Mouse (Mus musculus) megakaryocyte-erythroid progenitor cell, adult 5 weeks (primary cell): ENCODE measurements around the gene Zfp512b. TPM values are rescaled to one million over a fixed set of nuclear protein-coding genes. Genes with fewer than 3 reads are reported as not detected.

ENCODE experiments used
- polyA plus RNA-seq: library from polyadenylated mRNA; stranded (reverse); fragments of >175 nt; gene quantifications from 2 replicates; pipeline ENCODE4 v1.2.3, GENCODE M21; 2012

Gene Zfp512b
- 83.7 and 124 TPM in 2 replicates for polyA plus RNA-seq

DNA sequence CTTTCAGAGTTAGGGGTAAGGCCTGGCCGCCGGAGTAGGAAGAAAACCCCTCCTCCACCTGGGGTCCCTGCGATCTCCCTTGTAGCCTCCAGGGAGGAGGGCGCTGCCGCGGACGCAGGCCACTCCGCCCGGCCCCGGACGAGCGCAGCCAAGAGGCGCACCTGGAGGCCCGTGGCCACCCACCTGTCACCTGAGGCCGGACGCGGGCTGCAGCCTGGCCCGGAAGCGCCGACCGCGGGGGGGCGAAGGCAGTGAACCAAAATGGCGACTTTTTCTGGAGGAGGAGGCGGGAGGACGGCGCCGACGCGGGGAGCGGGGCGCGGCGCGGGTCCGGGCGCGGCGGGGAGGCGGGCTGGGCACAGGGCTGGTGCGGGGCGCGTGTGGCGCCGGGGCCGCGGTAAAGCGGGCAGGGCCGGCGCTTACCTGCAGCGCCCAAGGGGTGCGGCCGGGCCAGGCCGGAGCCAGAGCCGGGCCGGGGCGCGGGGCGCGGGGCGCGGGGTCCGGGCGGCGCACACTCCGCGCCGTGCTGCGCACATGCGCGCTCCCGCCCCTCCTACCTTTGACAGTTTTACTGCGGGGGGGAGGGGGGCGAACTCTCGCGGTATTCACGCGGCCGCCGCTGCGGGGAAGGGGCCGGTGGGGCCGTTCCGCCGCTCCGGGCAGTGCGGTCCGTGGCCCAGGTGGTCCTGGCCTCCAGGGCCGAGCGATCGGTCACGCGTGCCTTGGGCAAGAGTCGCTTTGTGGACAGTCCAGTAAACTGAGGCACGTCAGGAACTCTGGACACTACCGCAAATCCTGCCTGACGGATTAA lies at the start of gene Zfp512b:
Gene Zfp512b (minus strand): TSS at position 573 of the 811 bp plus-strand sequence.

DNA sequence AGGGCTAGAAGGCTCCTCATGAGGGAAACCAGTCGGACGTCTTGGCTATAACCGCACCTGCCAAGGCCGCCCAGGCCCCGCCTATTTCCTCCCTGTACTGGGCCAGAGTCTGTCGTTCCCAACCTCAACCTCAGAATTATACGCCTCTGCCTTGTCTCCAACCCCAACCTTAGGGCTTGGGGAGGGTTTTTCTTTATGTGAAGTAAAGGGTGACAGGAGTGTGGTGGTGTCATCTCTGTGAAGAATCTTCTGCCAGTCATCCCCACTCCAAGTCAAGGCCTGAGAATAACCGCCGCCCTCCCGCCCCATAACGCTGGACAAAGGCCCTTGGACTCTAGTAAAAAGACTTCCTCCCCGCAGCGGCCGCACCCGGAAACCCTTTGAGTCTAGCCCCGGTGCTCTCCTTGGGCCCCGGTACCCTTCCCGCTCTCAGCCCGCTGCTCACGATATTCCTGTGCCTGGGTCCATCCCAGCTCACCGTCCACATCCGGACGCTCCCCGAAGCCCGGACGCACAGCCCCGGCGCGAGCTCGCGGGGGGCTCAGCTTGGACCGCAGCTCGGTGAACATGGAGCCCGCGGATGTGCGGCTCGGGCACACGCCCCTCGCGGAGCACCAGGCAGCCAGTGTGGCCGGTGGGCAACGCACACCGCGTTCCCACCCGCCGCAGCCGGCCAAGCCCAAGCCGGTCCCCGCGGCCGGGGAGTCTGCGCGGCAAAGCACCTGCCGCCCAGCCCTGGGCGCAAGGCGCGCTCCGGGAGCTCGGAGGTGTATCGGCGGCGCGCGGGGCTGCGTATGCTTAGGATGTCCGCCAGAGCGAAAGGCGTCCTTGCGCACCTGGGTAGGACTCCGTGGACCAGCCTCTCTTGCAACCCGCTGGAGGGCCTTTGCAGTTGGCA lies 6.1 kb upstream of the Zfp512b start, which contains the start of gene Samd10:
Gene Samd10 (minus strand): TSS at position 759 of the 898 bp plus-strand sequence.

DNA sequence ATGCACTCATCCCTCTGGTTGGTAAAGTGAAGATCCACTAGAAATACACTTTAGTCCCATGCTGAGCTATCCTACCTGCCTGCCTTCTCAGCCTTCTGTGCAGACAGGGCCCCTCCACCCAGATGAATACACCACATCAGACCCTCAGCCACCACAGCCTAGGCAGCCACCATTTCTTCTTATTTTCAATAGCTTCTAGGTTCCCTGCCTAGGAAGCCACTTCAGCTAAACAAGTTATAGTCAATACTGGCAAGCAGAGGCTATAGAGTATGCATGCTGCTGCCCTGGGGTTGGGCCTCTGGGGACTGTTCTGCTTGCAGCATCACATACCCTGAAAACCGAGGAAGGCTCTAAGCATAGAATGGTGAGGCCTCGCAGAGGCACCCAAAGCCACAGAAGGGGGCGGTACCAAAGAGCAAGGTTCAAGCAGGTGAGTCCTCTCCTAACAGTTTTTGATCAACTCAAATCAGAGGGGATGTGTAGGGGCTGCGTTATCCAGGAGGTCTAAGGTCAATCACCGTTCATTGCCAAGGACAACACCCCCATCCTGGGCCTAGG lies 996 bp downstream of the Zfp512b start, which contains the start of gene Prpf6:
Gene Prpf6 (plus strand): TSS at position 341 of the 558 bp plus-strand sequence.

DNA sequence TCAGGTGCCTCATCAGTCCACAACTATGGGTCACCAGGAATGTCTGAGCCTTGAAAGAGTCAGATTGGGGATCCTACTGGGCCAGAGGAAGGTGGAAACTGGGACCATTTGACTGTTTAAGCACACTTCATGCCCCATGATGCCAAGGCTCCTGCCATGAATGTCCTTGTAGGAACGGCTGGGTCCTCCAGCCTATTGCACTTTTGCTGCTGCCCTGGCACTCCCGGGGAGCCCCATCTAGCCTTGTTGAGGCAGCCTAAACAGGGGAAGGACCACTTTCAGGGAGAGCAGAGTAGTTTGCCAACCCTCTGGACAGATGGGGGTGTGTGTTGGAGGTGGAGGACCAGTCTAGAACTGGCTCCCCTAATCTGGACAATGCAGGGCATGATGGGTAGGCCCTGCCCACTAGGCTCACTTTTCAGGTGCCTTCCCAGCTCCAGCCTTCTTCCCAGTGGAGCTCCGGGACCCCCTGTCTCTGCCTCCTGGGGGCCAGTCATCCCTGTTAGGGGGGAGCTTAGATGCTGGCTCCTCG lies 8.1 kb downstream of the Zfp512b start, which contains the start of gene Uckl1:
Gene Uckl1 (minus strand): TSS at position 482 of the 532 bp plus-strand sequence.

Other genes with a start within 250 kb of the Zfp512b start
- gene Zgpat, start 227.9 kb downstream of the Zfp512b start, polyA plus RNA-seq: 32.0 and 40.5 TPM in 2 replicates
- 16.0 and 20.7 TPM in 2 replicates for gene Arfrp1, start 227.4 kb downstream of the Zfp512b start, polyA plus RNA-seq
- 48.6 and 51.5 TPM in 2 replicates for gene Lime1, start 212.7 kb downstream of the Zfp512b start, polyA plus RNA-seq
- gene Zbtb46, start 133.4 kb downstream of the Zfp512b start, polyA plus RNA-seq: 1.3 and 2.0 TPM in 2 replicates
- 0.03 and 0.05 TPM in 2 replicates for gene Abhd16b, start 99.6 kb downstream of the Zfp512b start, polyA plus RNA-seq
- gene Tpd52l2, start 95.7 kb downstream of the Zfp512b start, polyA plus RNA-seq: 51.1 and 51.3 TPM in 2 replicates
- gene Dnajc5, start 72.3 kb downstream of the Zfp512b start, polyA plus RNA-seq: 27.2 and 29.7 TPM in 2 replicates
- gene Uckl1, start 7.9 kb downstream of the Zfp512b start, polyA plus RNA-seq: 68.5 and 70.4 TPM in 2 replicates
- gene Prpf6, start 935 bp downstream of the Zfp512b start, polyA plus RNA-seq: 14.2 and 19.5 TPM in 2 replicates
- gene Samd10, start 6.4 kb upstream of the Zfp512b start, polyA plus RNA-seq: 6.1 and 6.3 TPM in 2 replicates
- gene Gm29797, start 64.2 kb upstream of the Zfp512b start, polyA plus RNA-seq: 0.12 TPM in 1 of 2 replicates, not detected in the other
- gene Sox18, start 78.8 kb upstream of the Zfp512b start, polyA plus RNA-seq: 0.35 and 0.37 TPM in 2 replicates
- gene Tcea2, start 87.5 kb upstream of the Zfp512b start, polyA plus RNA-seq: 9.2 and 9.4 TPM in 2 replicates
- 163 and 195 TPM in 2 replicates for gene Rgs19, start 101.2 kb upstream of the Zfp512b start, polyA plus RNA-seq
- gene Lkaaear1, start 105.6 kb upstream of the Zfp512b start, polyA plus RNA-seq: not detected in 2 replicates
- not detected in 2 replicates for gene Oprl1, start 122.2 kb upstream of the Zfp512b start, polyA plus RNA-seq
- 0.01 and 0.04 TPM in 2 replicates for gene Myt1, start 170.5 kb upstream of the Zfp512b start, polyA plus RNA-seq
- 9.0 and 10.7 TPM in 2 replicates for gene Pcmtd2, start 245.1 kb upstream of the Zfp512b start, polyA plus RNA-seq